Mouse (Mus musculus) midbrain, embryonic 13.5 days (tissue): ENCODE results near the gene Gm21083. TPM values are rescaled to one million over a fixed set of nuclear protein-coding genes. Genes with fewer than 3 reads are reported as not detected.
"Not testable (repeated sequence)": the region's sequence is repeated elsewhere in the genome, so short reads cannot be mapped to it uniquely, and the experiment has no call there.

ENCODE experiments used
- ATAC-seq: fragments of 200-750 bp; cut with Nextera tagmentation; 2 replicates; pipeline ENCODE4 v1.8.0; 2017; ENCODE audit warnings: mild to moderate bottlenecking, moderate TSS enrichment, moderate library complexity
- H3K27ac ChIP-seq: fragments of 300-500 bp; sonication (generic); 2 replicates; pipeline ENCODE4 v1.5.1; 2015; ENCODE audit warnings: inconsistent platforms, mild to moderate bottlenecking, moderate library complexity
- H3K27me3 ChIP-seq: fragments of 300-500 bp; sonication (generic); 2 replicates; pipeline ENCODE4 v1.6.1; 2015; ENCODE audit warnings: mild to moderate bottlenecking, inconsistent platforms
- H3K36me3 ChIP-seq: fragments of 300-500 bp; sonication (generic); 2 replicates; pipeline ENCODE4 v1.6.1; 2015; ENCODE audit warnings: mild to moderate bottlenecking, inconsistent platforms
- H3K4me1 ChIP-seq: fragments of 300-500 bp; sonication (generic); replicated peaks from 2 replicates; pipeline ENCODE4 v1.6.1; 2015; ENCODE audit warnings: inconsistent platforms
- H3K4me2 ChIP-seq: fragments of 300-500 bp; sonication (generic); replicated peaks from 2 replicates; pipeline ENCODE4 v1.6.1; 2015; ENCODE audit warnings: moderate library complexity, mild to moderate bottlenecking, inconsistent platforms
- H3K4me3 ChIP-seq: fragments of 300-500 bp; sonication (generic); replicated peaks from 2 replicates; pipeline ENCODE4 v1.5.1; 2015; ENCODE audit warnings: mild to moderate bottlenecking, inconsistent platforms
- H3K9ac ChIP-seq: fragments of 300-500 bp; sonication (generic); replicated peaks from 2 replicates; pipeline ENCODE4 v1.6.1; 2015; ENCODE audit warnings: mild to moderate bottlenecking, inconsistent platforms
- H3K9me3 ChIP-seq: fragments of 300-500 bp; sonication (generic); 2 replicates; pipeline ENCODE4 v1.6.1; 2016; ENCODE audit warnings: mild to moderate bottlenecking, inconsistent platforms
- WGBS: fragments of 180-500 bp; shearing (Covaris S2); methylation state at CpG from one replicate; pipeline ENCODE4 v1.1.7; 2015; 5-methylcytosine and 5-hydroxymethylcytosine counted together
- polyA plus RNA-seq: library from polyadenylated mRNA; unstranded; fragments of >200 nt; fragmentation: Nextera tagmentation; extraction: Ambion mirVana; gene quantifications from 2 replicates; pipeline ENCODE4 v1.2.1, GENCODE M21; 2015

Gene Gm21083
- not detected in 2 replicates for polyA plus RNA-seq

DNA sequence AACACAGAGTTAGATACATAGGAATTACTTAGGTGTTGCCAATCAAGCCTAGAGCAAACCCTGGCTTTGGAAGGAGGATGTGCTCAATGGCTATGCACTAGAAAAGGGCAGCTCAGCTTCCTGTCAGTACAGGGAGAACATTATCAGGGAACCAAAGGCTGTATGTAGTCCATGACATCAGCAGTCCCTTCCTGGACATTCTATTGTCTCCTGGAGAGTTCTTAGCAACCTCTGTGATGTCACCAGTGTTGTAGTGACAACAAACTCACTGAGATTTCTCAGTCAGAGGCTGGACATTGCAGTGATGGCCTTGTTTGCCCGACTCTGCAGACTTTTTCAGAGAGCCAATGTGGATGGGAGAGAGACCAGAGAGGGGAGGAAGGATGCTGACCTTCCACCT is at the start of gene Gm21083:
Gm21083 (plus strand) TSS at position 301 of the 400 bp plus-strand sequence.
- ATAC-seq, H3K27ac ChIP-seq, H3K4me2 ChIP-seq, H3K36me3 ChIP-seq, H3K4me1 ChIP-seq, H3K4me3 ChIP-seq, H3K9ac ChIP-seq, H3K27me3 ChIP-seq: not testable (repeated sequence)
- WGBS = 67% methylated on average over 1 of the region's 1 CpGs
- peaks cover 13% of the 10 kb centered on the region; the same call in 1 of the 2 replicates for H3K9me3 ChIP-seq

GRCm38 (mm10) chr5:15529122-15529521 is 48.0 kb upstream of the Gm21083 start, which contains the start of gene Gm21190:
Gene Gm21190, minus strand, starts transcription at chr5:15529222.
- not testable (repeated sequence) for H3K36me3 ChIP-seq, H3K4me3 ChIP-seq, H3K4me2 ChIP-seq, H3K27me3 ChIP-seq, H3K9ac ChIP-seq, H3K27ac ChIP-seq, H3K4me1 ChIP-seq, ATAC-seq
- WGBS = no CpG with 5 or more reads among the region's 1 CpGs
- peaks cover 27% of the 10 kb centered on the region for H3K9me3 ChIP-seq

DNA sequence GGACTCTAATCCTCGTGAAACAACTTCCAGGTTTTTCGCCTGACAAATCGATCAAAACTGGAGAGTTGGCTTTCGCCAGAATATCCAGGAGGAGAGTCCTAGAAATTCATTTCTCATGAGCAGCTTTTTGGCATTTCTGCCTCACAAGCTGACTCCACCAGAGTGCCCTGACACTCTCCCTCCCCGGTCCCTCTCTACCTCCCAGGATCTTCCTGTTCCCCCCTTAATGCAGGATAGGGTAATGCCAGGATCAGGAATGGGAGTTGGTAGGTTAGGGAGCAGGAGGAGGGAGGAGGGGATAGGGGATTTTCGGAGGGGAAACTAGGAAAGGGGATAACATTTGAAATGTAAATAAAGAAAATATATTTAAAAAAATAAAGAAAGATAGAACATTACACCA is 28.5 kb upstream of the Gm21083 start:
- 86% methylated on average over 6 of the region's 6 CpGs for WGBS
- not testable (repeated sequence) for H3K27ac ChIP-seq, H3K4me1 ChIP-seq, ATAC-seq, H3K27me3 ChIP-seq, H3K4me2 ChIP-seq, H3K36me3 ChIP-seq, H3K4me3 ChIP-seq, H3K9ac ChIP-seq
- peaks cover 18% of the 10 kb centered on the region for H3K9me3 ChIP-seq

- not testable (repeated sequence) for H3K9ac ChIP-seq, H3K36me3 ChIP-seq, H3K27me3 ChIP-seq, H3K4me3 ChIP-seq, H3K4me1 ChIP-seq, H3K27ac ChIP-seq, H3K4me2 ChIP-seq, ATAC-seq
- 36% methylated on average over 1 of the region's 1 CpGs for WGBS
- peaks cover 19% of the 10 kb centered on the region for H3K9me3 ChIP-seq
Measured at GRCm38 (mm10) chr5:15549134-15549533, 28.0 kb upstream of the Gm21083 start.

DNA sequence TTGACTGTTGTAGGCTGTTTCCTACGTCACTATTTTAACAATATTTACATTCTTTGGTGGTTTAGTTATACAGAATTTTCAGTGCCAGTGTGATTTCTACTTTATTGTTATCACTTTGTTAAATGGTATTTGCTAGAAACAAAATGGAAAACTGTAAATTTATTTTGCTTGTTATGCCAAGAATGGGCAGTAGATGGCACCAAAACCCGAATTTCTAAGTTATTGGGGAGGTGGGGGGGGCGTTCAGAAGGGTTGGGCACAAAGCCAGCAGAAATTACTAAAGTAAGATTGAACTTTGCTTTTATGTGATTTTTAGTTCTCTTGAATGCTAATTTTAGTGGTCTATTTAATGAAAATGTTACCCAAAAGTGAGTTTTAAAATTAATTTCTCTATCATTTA is 27.5 kb upstream of the Gm21083 start:
- H3K4me2 ChIP-seq, H3K36me3 ChIP-seq, ATAC-seq, H3K4me3 ChIP-seq, H3K27me3 ChIP-seq, H3K4me1 ChIP-seq, H3K9ac ChIP-seq, H3K27ac ChIP-seq: not testable (repeated sequence)
- WGBS = 17% methylated on average over 3 of the region's 3 CpGs
- H3K9me3 ChIP-seq = peaks cover 19% of the 10 kb centered on the region

DNA sequence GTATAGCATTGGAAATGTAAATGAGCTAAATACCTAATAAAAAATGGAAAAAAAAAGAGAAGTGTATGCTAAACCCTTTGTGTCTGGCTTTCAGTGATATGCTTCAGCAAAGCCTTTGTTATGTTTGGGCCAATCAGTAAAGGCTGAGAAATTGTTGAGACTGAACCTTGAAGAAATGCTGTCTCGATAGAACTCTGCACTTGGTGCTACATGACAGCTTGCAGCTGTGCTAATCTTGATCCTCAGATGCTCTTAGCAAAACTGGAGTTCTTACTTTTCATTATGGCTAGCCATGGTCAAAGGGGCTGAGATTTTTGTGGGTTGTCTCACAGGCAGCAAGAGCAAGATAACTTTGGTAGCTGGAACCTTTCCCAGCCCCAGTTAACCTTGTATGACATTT is 18.5 kb upstream of the Gm21083 start:
- 79% methylated on average over 1 of the region's 1 CpGs for WGBS
- not testable (repeated sequence) for H3K4me1 ChIP-seq, H3K9ac ChIP-seq, H3K4me2 ChIP-seq, H3K36me3 ChIP-seq, ATAC-seq, H3K27me3 ChIP-seq, H3K27ac ChIP-seq, H3K4me3 ChIP-seq
- peaks cover 22% of the 10 kb centered on the region for H3K9me3 ChIP-seq

DNA sequence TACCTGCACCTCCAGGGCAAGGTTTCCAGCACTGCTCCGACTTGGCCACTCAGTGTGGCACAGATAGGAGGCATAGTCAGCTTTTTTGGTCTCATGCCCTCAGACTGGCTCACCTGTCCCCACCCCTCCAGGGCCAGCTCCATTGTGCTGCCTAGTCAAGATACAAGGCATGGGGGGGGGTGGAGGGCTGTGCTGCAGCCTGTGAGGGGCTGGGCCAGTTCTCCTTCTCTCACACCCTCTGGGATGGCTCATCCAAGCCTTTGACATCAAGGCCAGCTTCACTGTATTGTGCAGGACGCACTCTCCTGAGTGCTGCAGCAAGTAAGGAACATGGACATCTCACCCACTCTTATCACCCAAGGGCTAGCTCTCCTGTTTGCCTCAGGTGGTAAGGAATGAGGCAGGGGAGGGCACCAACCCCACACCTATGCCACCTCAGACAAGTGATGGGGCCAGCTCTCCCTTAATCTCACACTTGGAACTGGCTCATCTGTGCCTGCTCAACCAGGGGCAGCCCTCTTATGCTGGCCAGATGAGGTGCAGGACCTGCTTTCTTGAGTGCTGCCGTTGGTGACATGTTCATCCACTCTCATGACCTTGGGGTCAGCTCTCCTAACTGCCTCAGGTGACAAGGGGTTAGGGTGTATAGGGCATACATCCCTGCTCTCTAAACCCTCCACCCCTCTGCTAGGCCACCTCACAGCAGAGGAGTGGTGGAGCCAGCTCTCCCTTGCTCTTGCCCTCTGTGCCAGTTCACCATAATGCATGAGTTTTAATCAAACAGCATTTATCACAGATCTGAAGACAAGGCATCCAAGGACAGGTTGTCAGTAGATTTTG is 15.5 kb upstream of the Gm21083 start:
- not testable (repeated sequence) for H3K4me2 ChIP-seq, H3K4me3 ChIP-seq, H3K36me3 ChIP-seq, H3K27me3 ChIP-seq, H3K4me1 ChIP-seq, H3K27ac ChIP-seq, H3K9ac ChIP-seq
- peaks cover 16% of the 10 kb centered on the region for H3K9me3 ChIP-seq
- WGBS = 83% methylated on average over 3 of the region's 3 CpGs
- peak; percentile 63 for ATAC-seq

- peaks cover 12% of the 10 kb centered on the region; the same call in 1 of the 2 replicates for H3K9me3 ChIP-seq
- not testable (repeated sequence) for H3K4me3 ChIP-seq, H3K27ac ChIP-seq, H3K27me3 ChIP-seq, H3K4me2 ChIP-seq, H3K36me3 ChIP-seq, H3K9ac ChIP-seq, H3K4me1 ChIP-seq, ATAC-seq
Measured at GRCm38 (mm10) chr5:15573735-15574134, 3.4 kb upstream of the Gm21083 start.

- not testable (repeated sequence) for H3K9ac ChIP-seq, H3K4me1 ChIP-seq, H3K27me3 ChIP-seq, H3K4me3 ChIP-seq, H3K27ac ChIP-seq, ATAC-seq, H3K36me3 ChIP-seq, H3K4me2 ChIP-seq
- peaks cover 10% of the 10 kb centered on the region; the same call in 1 of the 2 replicates for H3K9me3 ChIP-seq
Measured at GRCm38 (mm10) chr5:15586351-15586750, 9.2 kb downstream of the Gm21083 start.

DNA sequence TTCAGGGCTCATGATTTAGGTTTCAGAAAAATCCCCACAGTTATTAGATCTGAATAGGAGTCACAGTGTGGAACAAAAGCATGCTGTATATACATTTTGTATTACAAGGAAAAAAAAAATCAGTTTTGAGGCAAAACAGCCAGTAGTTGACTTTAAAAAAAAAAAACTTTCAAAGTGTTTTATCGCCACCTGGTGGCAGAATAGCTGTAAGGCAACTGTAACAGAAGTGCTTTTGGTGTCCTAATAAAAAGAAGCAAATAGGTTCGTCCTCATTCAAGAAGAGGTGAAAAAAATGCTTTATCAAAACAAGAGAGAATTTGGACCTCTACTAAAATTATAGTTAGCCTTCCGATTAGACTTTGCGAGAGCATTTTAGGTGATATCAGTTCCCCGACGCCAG is 11.2 kb downstream of the Gm21083 start:
- not testable (repeated sequence) for H3K9me3 ChIP-seq, H3K27me3 ChIP-seq, H3K4me3 ChIP-seq, H3K4me1 ChIP-seq, H3K27ac ChIP-seq, H3K9ac ChIP-seq, H3K36me3 ChIP-seq, H3K4me2 ChIP-seq, ATAC-seq
- 32% methylated on average over 6 of the region's 6 CpGs for WGBS

- H3K27me3 ChIP-seq, H3K9ac ChIP-seq, H3K36me3 ChIP-seq, ATAC-seq, H3K27ac ChIP-seq, H3K4me3 ChIP-seq, H3K4me2 ChIP-seq, H3K4me1 ChIP-seq, H3K9me3 ChIP-seq: not testable (repeated sequence)
- WGBS = 59% methylated on average over 5 of the region's 5 CpGs
Measured at GRCm38 (mm10) chr5:15590635-15591034, 13.5 kb downstream of the Gm21083 start.

GRCm38 (mm10) chr5:15591577-15591976 is 14.4 kb downstream of the Gm21083 start:
- not testable (repeated sequence) for H3K36me3 ChIP-seq, H3K4me1 ChIP-seq, H3K4me2 ChIP-seq, H3K4me3 ChIP-seq, H3K9me3 ChIP-seq, H3K9ac ChIP-seq, H3K27me3 ChIP-seq, ATAC-seq, H3K27ac ChIP-seq
- 76% methylated on average over 2 of the region's 2 CpGs for WGBS

- ATAC-seq, H3K27me3 ChIP-seq, H3K4me3 ChIP-seq, H3K27ac ChIP-seq, H3K4me2 ChIP-seq, H3K4me1 ChIP-seq, H3K9ac ChIP-seq, H3K36me3 ChIP-seq: not testable (repeated sequence)
- H3K9me3 ChIP-seq = peaks cover 35% of the 10 kb centered on the region
Measured at GRCm38 (mm10) chr5:15598831-15599230, 21.7 kb downstream of the Gm21083 start.
